Mouse (Mus musculus) heart, embryonic 16.5 days (tissue): Measurements from ENCODE around the gene Cgas. TPM values are rescaled to one million over a fixed set of nuclear protein-coding genes. Genes with fewer than 3 reads are reported as not detected.
"Not testable (repeated sequence)": the region's sequence is repeated elsewhere in the genome, so short reads cannot be mapped to it uniquely, and the experiment has no call there.

Experiments used
- ATAC-seq: fragments of 200-750 bp; cut with Nextera tagmentation; replicated peaks from 2 replicates; pipeline ENCODE4 v1.8.0; 2017; ENCODE audit warnings: moderate number of reproducible peaks; ENCODE audit not compliant: insufficient read depth, low FRiP score; ENCODE audit errors: extremely low read depth
- H3K27ac ChIP-seq: fragments of 300-500 bp; sonication (generic); 2 replicates; pipeline ENCODE4 v1.5.1; 2014; ENCODE audit warnings: mild to moderate bottlenecking, low read length, control low read depth, moderate library complexity
- H3K27me3 ChIP-seq: fragments of 300-500 bp; sonication (generic); 2 replicates; pipeline ENCODE4 v1.6.1; 2014; ENCODE audit warnings: low read length, mixed read lengths; ENCODE audit not compliant: control insufficient read depth, insufficient read depth
- H3K36me3 ChIP-seq: fragments of 300-500 bp; sonication (generic); 2 replicates; pipeline ENCODE4 v1.6.1; 2014; ENCODE audit not compliant: control insufficient read depth, insufficient read depth
- H3K4me1 ChIP-seq: fragments of 300-500 bp; sonication (generic); 2 replicates; pipeline ENCODE4 v1.6.1; 2014; ENCODE audit warnings: low read length, mixed read lengths; ENCODE audit not compliant: control insufficient read depth, insufficient read depth
- H3K4me2 ChIP-seq: fragments of 300-500 bp; sonication (generic); 2 replicates; pipeline ENCODE4 v1.6.1; 2014; ENCODE audit warnings: low read depth, mild to moderate bottlenecking, control low read depth, low read length
- H3K4me3 ChIP-seq: fragments of 300-500 bp; sonication (generic); 2 replicates; pipeline ENCODE4 v1.5.1; 2014; ENCODE audit warnings: mild to moderate bottlenecking, control low read depth, low read length
- H3K9ac ChIP-seq: fragments of 300-500 bp; sonication (generic); 2 replicates; pipeline ENCODE4 v1.6.1; 2014; ENCODE audit warnings: low read length, control low read depth
- H3K9me3 ChIP-seq: fragments of 300-500 bp; sonication (generic); replicated peaks from 2 replicates; pipeline ENCODE4 v1.6.1; 2016; ENCODE audit warnings: low read length; ENCODE audit not compliant: control insufficient read depth
- WGBS: fragments of 180-500 bp; shearing (Covaris S2); extraction: QIAGEN DNeasy Blood & Tissue Kit; methylation state at CpG from one replicate; pipeline ENCODE4 v1.1.7; 2014; 5-methylcytosine and 5-hydroxymethylcytosine counted together
- polyA plus RNA-seq: library from polyadenylated mRNA; unstranded; fragments of >200 nt; fragmentation: Nextera tagmentation; extraction: Ambion mirVana; gene quantifications from 2 replicates; pipeline ENCODE4 v1.2.1, GENCODE M21; 2015

Cgas gene
- polyA plus RNA-seq, result 1.4 and 1.5 TPM in 2 replicates

- Histone ChIP-seq H3K9me3 (no peaks in the 10 kb centered on the region), H3K36me3 (no peaks in the 10 kb centered on the region), H3K27me3 (peaks cover 38% of the 10 kb centered on the region), H3K9ac (peak within 1 kb of the TSS; percentile 75), H3K27ac (no peak within 1 kb of the TSS), H3K4me3 (peak within 1 kb of the TSS; percentile 66), H3K4me2 (peak within 1 kb of the TSS; percentile 93), H3K4me1 (0 out of 2 replicates have a peak, but pooled peaks cover 3% of the 10 kb centered on the region)
- ATAC-seq, result peak; percentile 47
- WGBS, result under 1% methylated on average over 81 of the region's 81 CpGs
Measured at GRCm38 (mm10) chr9:78442579-78443392, at the start of gene Cgas. Gene Cgas (minus strand): TSS chr9:78443237.

GRCm38 (mm10) chr9:78492254-78492653 lies 49.2 kb upstream of the Cgas start:
- no peak overlapping the region for H3K4me3 ChIP-seq
- H3K4me2 ChIP-seq, result no peak overlapping the region
- H3K9me3 ChIP-seq, result no peaks in the 10 kb centered on the region
- 90% methylated on average over 3 of the region's 3 CpGs for WGBS
- H3K27me3 ChIP-seq, result no peaks in the 10 kb centered on the region
- no peak overlapping the region for H3K27ac ChIP-seq
- no peaks in the 10 kb centered on the region for H3K36me3 ChIP-seq
- no peak for ATAC-seq
- H3K9ac ChIP-seq, result no peak overlapping the region
- peaks cover 3% of the 10 kb centered on the region; the same call in 1 of the 2 replicates for H3K4me1 ChIP-seq

GRCm38 (mm10) chr9:78491169-78491568 lies 48.1 kb upstream of the Cgas start:
- H3K27me3 ChIP-seq, result no peaks in the 10 kb centered on the region
- ATAC-seq, result no peak
- no peak overlapping the region for H3K9ac ChIP-seq
- no peaks in the 10 kb centered on the region for H3K9me3 ChIP-seq
- H3K4me3 ChIP-seq, result no peak overlapping the region
- H3K4me2 ChIP-seq, result no peak overlapping the region
- H3K36me3 ChIP-seq, result no peaks in the 10 kb centered on the region
- H3K27ac ChIP-seq, result no peak overlapping the region
- 66% methylated on average over 3 of the region's 3 CpGs for WGBS
- peaks cover 3% of the 10 kb centered on the region; the same call in 1 of the 2 replicates for H3K4me1 ChIP-seq

- Histone ChIP-seq H3K9me3 (no peaks in the 10 kb centered on the region), H3K27me3 (no peaks in the 10 kb centered on the region), H3K4me1 (peaks cover 3% of the 10 kb centered on the region; the same call in 1 of the 2 replicates), H3K36me3 (no peaks in the 10 kb centered on the region), H3K9ac (peak within 1 kb of the TSS; percentile 75), H3K4me3 (peak within 1 kb of the TSS; percentile 60), H3K27ac (peak within 1 kb of the TSS; percentile 72), H3K4me2 (peak within 1 kb of the TSS; percentile 75)
- 2% methylated on average over 16 of the region's 20 CpGs for WGBS
- ATAC-seq, result peak; percentile 74
Measured at GRCm38 (mm10) chr9:78488890-78489420, 45.9 kb upstream of the Cgas start, which contains the start of gene Eef1a1. Gene Eef1a1 (minus strand): TSS chr9:78489151.

GRCm38 (mm10) chr9:78488021-78488420 lies 45.0 kb upstream of the Cgas start:
- H3K27me3 ChIP-seq, ATAC-seq, H3K9me3 ChIP-seq, H3K27ac ChIP-seq, H3K4me1 ChIP-seq, H3K36me3 ChIP-seq, H3K9ac ChIP-seq, H3K4me3 ChIP-seq, H3K4me2 ChIP-seq: not testable (repeated sequence)
- 89% methylated on average over 5 of the region's 5 CpGs for WGBS

- Histone ChIP-seq H3K9ac (no peak overlapping the region), H3K27ac (no peak overlapping the region), H3K4me2 (no peak overlapping the region), H3K36me3 (no peaks in the 10 kb centered on the region), H3K4me3 (no peak overlapping the region), H3K4me1 (peaks cover 9% of the 10 kb centered on the region), H3K27me3 (no peaks in the 10 kb centered on the region), H3K9me3 (no peaks in the 10 kb centered on the region)
- WGBS, result 79% methylated on average over 3 of the region's 3 CpGs
- ATAC-seq, result no peak
Measured at GRCm38 (mm10) chr9:78484660-78485059, 41.6 kb upstream of the Cgas start.

- Histone ChIP-seq H3K9me3 (no peaks in the 10 kb centered on the region), H3K9ac (peak overlapping the region; percentile 93), H3K4me3 (peak overlapping the region; percentile 77), H3K27me3 (no peaks in the 10 kb centered on the region), H3K4me2 (peak overlapping the region; percentile 80), H3K36me3 (peaks cover 17% of the 10 kb centered on the region), H3K27ac (peak overlapping the region; percentile 99), H3K4me1 (peaks cover 21% of the 10 kb centered on the region)
- 17% methylated on average over 3 of the region's 3 CpGs for WGBS
- no peak for ATAC-seq
Measured at GRCm38 (mm10) chr9:78482386-78482785, 39.3 kb upstream of the Cgas start.

GRCm38 (mm10) chr9:78481423-78482331 lies 38.6 kb upstream of the Cgas start:
- Histone ChIP-seq H3K4me3 (peak overlapping the region; percentile 100), H3K4me1 (peaks cover 21% of the 10 kb centered on the region), H3K27ac (peak overlapping the region; percentile 100), H3K27me3 (no peaks in the 10 kb centered on the region), H3K36me3 (peaks cover 22% of the 10 kb centered on the region), H3K9ac (peak overlapping the region; percentile 100), H3K9me3 (no peaks in the 10 kb centered on the region), H3K4me2 (peak overlapping the region; percentile 80)
- under 1% methylated on average over 70 of the region's 77 CpGs for WGBS
- peak; percentile 97 for ATAC-seq
